Mouse (Mus musculus) neural tube, embryonic 14.5 days (tissue): ENCODE measurements around the gene Pfdn4. TPM values are rescaled to one million over a fixed set of nuclear protein-coding genes. Genes with fewer than 3 reads are reported as not detected.

Source experiments
- ATAC-seq: fragments of 200-750 bp; cut with Nextera tagmentation; 2 replicates; pipeline ENCODE4 v1.8.0; 2017; ENCODE audit warnings: low read depth, mild to moderate bottlenecking, moderate TSS enrichment, moderate library complexity
- H3K27ac ChIP-seq: fragments of 300-500 bp; sonication (generic); 2 replicates; pipeline ENCODE4 v1.5.1; 2014; ENCODE audit warnings: low read depth, mild to moderate bottlenecking, control low read depth, low read length, moderate library complexity, mixed read lengths
- H3K27me3 ChIP-seq: fragments of 300-500 bp; sonication (generic); 2 replicates; pipeline ENCODE4 v1.6.1; 2014; ENCODE audit warnings: low read length; ENCODE audit not compliant: control insufficient read depth, insufficient read depth
- H3K36me3 ChIP-seq: fragments of 300-500 bp; sonication (generic); 2 replicates; pipeline ENCODE4 v1.6.1; 2014; ENCODE audit warnings: low read length, mixed read lengths; ENCODE audit not compliant: control insufficient read depth, insufficient read depth
- H3K4me1 ChIP-seq: fragments of 300-500 bp; sonication (generic); 2 replicates; pipeline ENCODE4 v1.6.1; 2014; ENCODE audit warnings: low read length; ENCODE audit not compliant: control insufficient read depth, insufficient read depth
- H3K4me2 ChIP-seq: fragments of 300-500 bp; sonication (generic); 2 replicates; pipeline ENCODE4 v1.6.1; 2014; ENCODE audit warnings: mild to moderate bottlenecking, low read depth, low read length, control low read depth
- H3K4me3 ChIP-seq: fragments of 300-500 bp; sonication (generic); 2 replicates; pipeline ENCODE4 v1.5.1; 2014; ENCODE audit warnings: low read depth, low read length, control low read depth, mixed read lengths
- H3K9ac ChIP-seq: fragments of 300-500 bp; sonication (generic); replicated peaks from 2 replicates; pipeline ENCODE4 v1.6.1; 2014; ENCODE audit warnings: low read depth, mild to moderate bottlenecking, control low read depth, low read length, mixed read lengths
- H3K9me3 ChIP-seq: fragments of 300-500 bp; sonication (generic); 2 replicates; pipeline ENCODE4 v1.6.1; 2016; ENCODE audit warnings: low read length; ENCODE audit not compliant: control insufficient read depth
- WGBS: fragments of 180-500 bp; shearing (Covaris S2); extraction: QIAGEN DNeasy Blood & Tissue Kit; methylation state at CpG from one replicate; pipeline ENCODE4 v1.1.7; 2014; 5-methylcytosine and 5-hydroxymethylcytosine counted together
- polyA plus RNA-seq: library from polyadenylated mRNA; unstranded; fragments of >200 nt; fragmentation: Nextera tagmentation; extraction: Ambion mirVana; gene quantifications from 2 replicates; pipeline ENCODE4 v1.2.1, GENCODE M21; 2014

Pfdn4 gene
- polyA plus RNA-seq, 1 experiment from 2014 or later = 161 TPM

DNA sequence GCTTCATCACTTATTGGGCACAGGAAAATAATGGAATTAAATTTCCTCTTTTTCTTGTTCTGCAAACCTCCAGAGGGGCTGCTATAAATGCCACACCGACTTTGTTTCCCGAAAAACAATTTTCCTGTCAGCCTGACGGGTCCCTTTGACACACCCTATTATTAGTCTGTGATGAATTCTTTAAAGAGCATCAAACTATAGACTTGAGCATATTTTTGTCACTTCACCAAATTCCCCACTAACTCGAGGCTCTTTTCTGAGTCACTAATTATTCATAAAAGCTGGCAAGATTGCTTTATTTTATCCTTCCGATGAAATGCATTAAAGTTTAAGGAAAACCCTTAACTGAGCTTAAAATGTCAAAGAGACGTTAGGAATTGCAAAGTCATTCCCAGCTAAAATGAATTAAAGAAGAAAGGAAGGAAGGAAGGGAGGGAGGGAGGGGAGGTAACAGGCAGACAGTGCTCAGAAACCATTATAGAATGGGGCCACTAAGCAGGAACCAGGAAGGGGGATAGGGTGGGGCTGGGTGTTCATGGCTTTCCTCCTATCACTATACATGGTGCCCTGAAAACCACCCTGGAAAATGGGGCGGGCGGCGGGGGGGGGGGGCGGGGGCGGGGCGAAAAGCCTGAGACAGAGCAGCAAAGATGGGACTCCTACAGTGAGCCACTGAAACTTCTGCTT is 38.0 kb downstream of the Pfdn4 start:
- Histone ChIP-seq H3K4me1 (no peaks in the 10 kb centered on the region), H3K4me3 (no peak overlapping the region)

DNA sequence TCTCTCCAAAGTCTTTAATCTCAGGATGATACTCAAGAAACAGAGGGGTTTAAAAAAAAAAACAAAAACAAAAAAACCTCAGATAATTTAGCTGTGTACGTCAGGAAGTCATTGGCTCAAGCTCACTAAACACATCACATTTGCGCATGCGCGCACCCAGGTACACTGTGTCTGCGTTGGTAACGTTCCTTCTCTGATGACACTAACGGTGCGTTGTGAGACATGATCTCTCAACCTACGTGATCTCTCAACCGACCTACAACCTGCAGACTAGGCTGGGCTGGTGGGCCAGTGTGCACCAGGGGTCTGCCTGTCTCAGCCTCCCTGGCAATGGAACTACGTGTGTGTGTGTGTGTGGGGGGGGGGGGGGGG is 38.6 kb downstream of the Pfdn4 start:
- no peaks in the 10 kb centered on the region for H3K36me3 ChIP-seq
- ATAC-seq = no peak
- 94% methylated on average over 11 of the region's 11 CpGs for WGBS

More for the DNA sequence above, 38.0 kb downstream of the Pfdn4 start:
- 52% methylated on average over 12 of the region's 12 CpGs for WGBS
- H3K27me3 ChIP-seq = no peaks in the 10 kb centered on the region
- H3K27ac ChIP-seq = no peak overlapping the region
- no peak overlapping the region for H3K9ac ChIP-seq
- ATAC-seq = no peak
- H3K36me3 ChIP-seq = no peaks in the 10 kb centered on the region
- H3K9me3 ChIP-seq = no peaks in the 10 kb centered on the region
- no peak overlapping the region for H3K4me2 ChIP-seq

DNA sequence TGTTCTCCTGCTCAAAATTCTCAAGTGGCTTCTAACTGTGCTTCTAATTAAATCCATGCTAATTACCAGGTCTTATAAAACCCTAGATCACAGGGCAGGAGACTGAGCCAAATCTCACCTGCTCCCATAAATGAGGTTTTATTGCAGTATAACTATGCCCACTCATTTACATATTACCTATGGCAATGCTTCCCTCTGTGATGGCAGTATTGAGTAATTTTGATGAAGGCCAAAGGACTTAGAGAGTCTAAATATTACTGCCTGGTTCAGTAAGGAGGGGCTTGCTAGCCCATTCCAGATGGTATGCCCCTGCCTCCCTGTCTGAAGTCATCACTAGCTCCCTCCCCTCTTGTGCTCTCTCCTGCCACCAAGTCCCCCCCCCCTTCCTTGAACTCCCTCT is 39.6 kb downstream of the Pfdn4 start:
- Histone ChIP-seq H3K27me3 (no peaks in the 10 kb centered on the region), H3K9ac (no peak overlapping the region), H3K4me2 (no peak overlapping the region), H3K36me3 (no peaks in the 10 kb centered on the region), H3K4me1 (no peaks in the 10 kb centered on the region), H3K27ac (no peak overlapping the region), H3K9me3 (no peaks in the 10 kb centered on the region), H3K4me3 (no peak overlapping the region)
- peak; percentile 66 for ATAC-seq

More for the DNA sequence above, 38.6 kb downstream of the Pfdn4 start:
- H3K27ac ChIP-seq = no peak overlapping the region
- H3K9me3 ChIP-seq = no peaks in the 10 kb centered on the region
- no peak overlapping the region for H3K4me2 ChIP-seq
- H3K27me3 ChIP-seq = no peaks in the 10 kb centered on the region
- H3K4me3 ChIP-seq = no peak overlapping the region
- no peak overlapping the region for H3K9ac ChIP-seq
- H3K4me1 ChIP-seq = no peaks in the 10 kb centered on the region

DNA sequence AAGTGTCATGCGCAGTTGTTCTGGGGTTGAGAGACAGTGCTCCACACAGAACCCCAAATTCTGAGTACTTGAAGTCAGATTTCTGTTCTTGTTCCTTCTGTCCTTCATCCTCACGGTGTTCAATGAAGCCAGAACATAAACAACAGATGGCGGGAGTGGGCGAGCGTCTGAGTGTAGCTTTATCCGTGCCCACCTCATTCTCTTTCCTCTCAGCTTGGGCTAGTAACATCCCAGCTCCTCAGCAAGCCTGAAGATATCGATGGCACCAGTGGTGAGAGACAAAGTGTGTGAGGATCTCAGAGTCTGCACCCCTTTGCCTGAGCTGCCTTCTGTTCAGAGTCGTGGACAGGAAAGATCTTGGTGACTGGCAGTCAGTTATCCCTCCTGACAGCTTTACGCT is 43.0 kb downstream of the Pfdn4 start:
- no peak for ATAC-seq
- no peaks in the 10 kb centered on the region for H3K27me3 ChIP-seq
- no peaks in the 10 kb centered on the region for H3K4me1 ChIP-seq
- no peak overlapping the region for H3K4me2 ChIP-seq
- H3K9me3 ChIP-seq = no peaks in the 10 kb centered on the region
- no peaks in the 10 kb centered on the region for H3K36me3 ChIP-seq
- no peak overlapping the region for H3K9ac ChIP-seq
- no peak overlapping the region for H3K4me3 ChIP-seq
- H3K27ac ChIP-seq = no peak overlapping the region
- WGBS = 81% methylated on average over 9 of the region's 9 CpGs

DNA sequence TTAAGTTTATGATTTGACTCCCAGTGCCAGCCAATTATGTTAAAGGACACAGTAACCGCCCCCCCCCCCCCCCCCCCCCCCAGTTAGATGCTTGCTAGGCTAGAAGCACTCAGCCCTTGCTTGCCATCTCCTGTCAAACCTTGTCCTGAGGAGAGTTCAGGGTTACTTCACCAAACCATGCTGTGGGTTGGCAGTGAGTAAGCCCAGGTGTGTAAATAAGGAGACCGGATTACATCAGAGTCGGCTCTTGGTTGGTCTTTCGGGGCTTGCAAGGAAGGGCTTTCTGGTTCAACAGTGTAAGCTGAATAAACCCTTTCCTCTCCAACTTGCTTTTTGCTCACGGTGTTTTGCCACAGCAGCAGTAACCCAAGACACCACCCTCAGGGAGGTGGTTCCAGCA is 47.4 kb downstream of the Pfdn4 start:
- no peak for ATAC-seq
- 83% methylated on average over 5 of the region's 5 CpGs for whole genome bisulfite sequencing
- no peak overlapping the region for H3K9ac ChIP-seq
- H3K27me3 ChIP-seq = no peaks in the 10 kb centered on the region
- H3K4me2 ChIP-seq = no peak overlapping the region
- H3K4me1 ChIP-seq = 0 out of 2 replicates have a peak, but pooled peaks cover 3% of the 10 kb centered on the region
- no peak overlapping the region for H3K27ac ChIP-seq
- no peaks in the 10 kb centered on the region for H3K9me3 ChIP-seq
- H3K36me3 ChIP-seq = no peaks in the 10 kb centered on the region
- H3K4me3 ChIP-seq = no peak overlapping the region

DNA sequence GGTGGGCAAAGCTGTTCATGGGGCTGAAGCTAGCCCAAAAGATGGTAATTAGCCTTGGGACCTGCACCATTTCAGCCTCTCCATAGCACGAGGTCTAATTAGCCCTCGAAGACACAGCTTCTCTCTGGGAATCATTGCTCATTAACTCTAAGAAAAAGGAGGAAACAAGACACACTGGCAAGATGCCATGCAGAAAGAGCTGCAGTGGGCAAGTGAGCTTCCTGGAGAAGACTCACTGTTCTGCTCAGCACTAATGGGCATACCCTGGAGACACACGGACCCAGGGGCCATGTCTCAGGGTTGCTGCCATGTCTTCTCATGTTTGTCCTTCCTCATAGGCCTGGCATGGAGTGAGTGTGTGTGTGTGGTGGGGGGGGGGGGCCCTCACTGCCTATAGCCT is 47.9 kb downstream of the Pfdn4 start:
- no peak for ATAC-seq
- no peak overlapping the region for H3K4me3 ChIP-seq
- no peaks in the 10 kb centered on the region for H3K36me3 ChIP-seq
- H3K9me3 ChIP-seq = no peaks in the 10 kb centered on the region
- H3K27ac ChIP-seq = no peak overlapping the region
- no peaks in the 10 kb centered on the region for H3K27me3 ChIP-seq
- 0 out of 2 replicates have a peak, but pooled peaks cover 3% of the 10 kb centered on the region for H3K4me1 ChIP-seq
- WGBS = 75% methylated on average over 3 of the region's 3 CpGs
- H3K9ac ChIP-seq = no peak overlapping the region
- H3K4me2 ChIP-seq = no peak overlapping the region

DNA sequence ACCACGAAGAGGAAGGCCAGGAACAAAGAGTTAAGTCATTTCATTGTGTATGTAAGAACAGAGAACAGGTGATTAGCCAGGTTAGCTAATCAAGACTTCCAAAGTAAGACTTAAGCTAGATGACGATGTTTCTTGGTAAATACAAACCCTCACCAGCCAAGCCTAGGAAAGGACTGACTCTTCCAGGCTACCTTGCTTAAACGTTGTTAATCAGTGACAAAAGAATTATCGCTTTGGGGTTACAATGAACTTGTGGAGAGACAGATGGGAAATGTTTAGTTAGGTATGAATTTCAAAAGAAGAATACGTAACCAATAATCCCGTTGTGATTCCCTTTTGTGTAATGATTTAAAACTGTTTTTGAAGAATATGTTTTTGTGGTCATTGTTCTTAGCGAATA is 48.7 kb downstream of the Pfdn4 start:
- 90% methylated on average over 7 of the region's 7 CpGs for WGBS
- H3K4me3 ChIP-seq = no peak overlapping the region
- H3K36me3 ChIP-seq = no peaks in the 10 kb centered on the region
- H3K4me2 ChIP-seq = no peak overlapping the region
- no peak overlapping the region for H3K9ac ChIP-seq
- H3K27ac ChIP-seq = no peak overlapping the region
- H3K4me1 ChIP-seq = 0 out of 2 replicates have a peak, but pooled peaks cover 3% of the 10 kb centered on the region
- H3K27me3 ChIP-seq = no peaks in the 10 kb centered on the region
- no peak for ATAC-seq
- no peaks in the 10 kb centered on the region for H3K9me3 ChIP-seq

DNA sequence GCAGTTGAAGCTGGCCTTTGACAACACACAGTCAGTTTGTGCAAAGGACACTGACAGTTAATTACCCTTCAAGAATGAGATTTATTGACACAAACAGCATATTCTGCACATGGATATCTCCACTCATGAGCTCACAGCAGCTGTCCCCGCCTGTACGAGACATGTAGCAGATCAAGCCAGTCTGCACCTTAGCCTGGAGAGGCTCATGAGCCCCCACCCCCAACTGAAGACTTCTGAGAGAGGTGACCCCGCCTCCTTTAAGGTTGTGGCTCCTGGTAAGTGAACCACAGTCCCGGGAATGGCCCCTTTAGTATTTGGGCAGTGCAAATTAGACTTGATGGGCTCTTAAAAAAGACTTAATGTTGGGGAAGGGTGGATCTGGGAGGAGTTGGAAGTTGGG is 49.5 kb downstream of the Pfdn4 start:
- 0 out of 2 replicates have a peak, but pooled peaks cover 4% of the 10 kb centered on the region for H3K4me1 ChIP-seq
- H3K27me3 ChIP-seq = no peaks in the 10 kb centered on the region
- no peaks in the 10 kb centered on the region for H3K9me3 ChIP-seq
- H3K36me3 ChIP-seq = no peaks in the 10 kb centered on the region
- no peak overlapping the region for H3K4me2 ChIP-seq
- H3K4me3 ChIP-seq = no peak overlapping the region
- 47% methylated on average over 4 of the region's 4 CpGs for WGBS
- H3K9ac ChIP-seq = no peak overlapping the region
- no peak for ATAC-seq
- no peak overlapping the region for H3K27ac ChIP-seq

DNA sequence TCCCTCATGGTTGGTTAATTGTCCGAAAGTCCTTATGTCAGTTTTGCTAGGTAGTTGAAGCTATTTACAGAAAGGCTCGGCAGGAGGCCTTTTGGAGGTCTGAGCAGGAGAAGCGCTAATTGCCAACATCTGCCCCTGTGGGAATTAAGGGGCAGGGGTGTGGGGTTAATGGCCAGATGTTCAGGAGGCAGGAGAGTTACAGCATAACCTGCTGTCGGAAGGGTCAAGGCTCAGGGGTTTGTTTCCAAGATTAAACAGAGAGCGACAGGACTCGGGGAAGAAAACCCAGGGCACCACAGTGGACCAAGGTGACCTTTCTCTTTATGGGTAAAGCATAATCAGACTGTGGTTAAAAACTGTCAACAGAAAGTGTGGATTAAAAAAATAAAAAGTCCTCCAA is 51.3 kb downstream of the Pfdn4 start:
- Histone ChIP-seq H3K4me2 (no peak overlapping the region), H3K9me3 (no peaks in the 10 kb centered on the region), H3K4me3 (no peak overlapping the region), H3K4me1 (0 out of 2 replicates have a peak, but pooled peaks cover 6% of the 10 kb centered on the region), H3K27me3 (no peaks in the 10 kb centered on the region), H3K27ac (no peak overlapping the region), H3K9ac (no peak overlapping the region), H3K36me3 (no peaks in the 10 kb centered on the region)
- ATAC-seq = no peak
- WGBS = 13% methylated on average over 6 of the region's 6 CpGs
